Mouse (Mus musculus) embryo, embryonic 10.5 days (tissue): ENCODE data around the gene Focad.

Source experiments
- DNase-seq: peaks from one replicate; pipeline ENCODE4 v3.0.0-alpha.2; 2015; ENCODE audit warnings: low spot score

Gene Focad

DNA sequence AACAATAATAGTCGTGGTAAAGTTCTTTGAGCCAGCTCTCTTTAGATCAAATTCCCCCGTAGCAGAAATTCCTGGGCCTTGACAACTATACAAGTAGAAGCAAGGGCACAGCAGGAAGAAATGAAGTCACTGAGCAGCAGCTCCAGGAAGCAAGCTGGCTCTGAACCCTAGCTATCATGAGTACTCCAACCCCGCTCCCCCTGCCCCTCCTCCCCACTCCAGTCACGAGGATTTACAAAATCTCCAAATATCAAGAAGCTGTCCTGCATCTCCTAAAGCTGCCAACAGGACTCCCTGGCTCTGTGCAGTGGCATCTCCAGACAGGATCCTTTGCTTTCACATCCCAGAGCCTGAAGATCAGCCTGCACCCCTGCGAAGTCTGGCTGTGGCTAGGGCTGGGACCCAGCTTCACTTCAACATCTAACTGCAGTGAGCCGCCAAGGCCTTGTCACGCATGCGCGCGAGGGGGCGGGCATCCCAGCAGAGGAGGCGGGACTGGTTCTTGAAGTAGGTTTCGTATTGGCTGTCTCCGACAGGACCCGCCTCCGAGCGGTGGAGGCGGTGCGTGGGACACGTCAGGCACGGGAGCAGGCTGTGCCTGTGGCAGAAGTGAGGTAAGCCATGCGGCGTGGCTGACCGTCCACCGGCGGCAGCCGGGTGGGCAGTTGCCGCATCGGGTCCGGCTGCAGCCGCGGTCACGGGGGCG is at the start of gene Focad:
Gene Focad (plus strand): TSS at position 568 of the 706 bp plus-strand sequence.
- DNase-seq, result peak; percentile 98

DNA sequence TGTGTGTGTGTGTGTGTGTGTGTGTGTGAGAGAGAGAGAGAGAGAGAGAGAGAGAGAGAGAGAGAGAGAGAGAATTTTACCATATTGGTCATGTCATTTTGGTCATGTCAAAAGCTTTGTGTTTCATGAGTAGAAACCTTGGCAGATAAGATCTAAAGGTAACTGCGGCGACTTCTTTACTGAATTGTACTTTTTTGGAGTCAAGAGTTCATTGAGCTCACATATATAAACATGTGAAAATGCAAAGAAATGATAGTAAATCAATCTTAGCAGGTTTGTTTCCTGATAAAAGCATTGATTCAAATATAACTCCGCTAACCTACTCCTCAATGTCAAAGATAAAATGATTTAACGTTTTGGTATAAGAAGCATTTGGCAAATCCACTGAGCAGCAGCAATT is 49.3 kb upstream of the Focad start:
- no peak for DNase-seq

DNA sequence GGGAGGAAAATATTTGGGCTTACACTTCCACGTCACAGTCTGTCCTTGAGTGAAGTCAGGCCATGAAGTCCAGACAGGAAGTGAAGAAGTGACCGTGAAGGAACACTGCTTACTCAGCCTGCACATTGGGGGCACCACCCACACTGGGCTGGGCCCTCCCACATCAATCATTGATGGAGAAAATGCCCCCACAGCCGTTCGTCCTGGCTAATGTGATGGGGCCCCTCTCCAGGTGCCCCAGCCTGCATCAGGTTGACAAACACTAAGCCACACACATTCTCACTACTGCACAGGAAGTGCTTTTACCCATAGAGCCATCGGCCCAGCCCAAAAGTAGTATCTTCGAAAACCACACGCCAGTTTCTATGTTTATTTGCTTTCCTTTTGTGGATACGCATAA is 48.1 kb upstream of the Focad start:
- no peak for DNase-seq

DNA sequence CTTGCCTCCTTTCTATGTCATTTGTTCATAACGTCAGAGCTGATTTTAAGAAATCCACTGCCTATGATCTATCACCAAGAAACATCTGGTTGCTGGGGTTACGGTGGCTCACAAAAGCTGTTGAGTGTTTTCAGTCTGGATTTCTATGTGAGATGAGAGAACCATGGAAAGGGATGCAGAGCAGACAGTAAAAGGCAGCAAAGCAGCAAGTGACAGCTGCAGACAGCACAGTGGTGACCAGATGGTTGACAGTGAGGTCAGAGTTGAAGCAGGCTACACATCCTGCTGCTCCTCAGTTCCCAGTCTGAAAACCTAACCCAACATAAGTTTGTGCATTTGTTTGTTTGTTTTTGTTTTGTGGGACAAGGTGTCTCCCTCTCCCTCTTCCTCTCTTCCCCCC is 19.0 kb upstream of the Focad start:
- peak; percentile 21 for DNase-seq

DNA sequence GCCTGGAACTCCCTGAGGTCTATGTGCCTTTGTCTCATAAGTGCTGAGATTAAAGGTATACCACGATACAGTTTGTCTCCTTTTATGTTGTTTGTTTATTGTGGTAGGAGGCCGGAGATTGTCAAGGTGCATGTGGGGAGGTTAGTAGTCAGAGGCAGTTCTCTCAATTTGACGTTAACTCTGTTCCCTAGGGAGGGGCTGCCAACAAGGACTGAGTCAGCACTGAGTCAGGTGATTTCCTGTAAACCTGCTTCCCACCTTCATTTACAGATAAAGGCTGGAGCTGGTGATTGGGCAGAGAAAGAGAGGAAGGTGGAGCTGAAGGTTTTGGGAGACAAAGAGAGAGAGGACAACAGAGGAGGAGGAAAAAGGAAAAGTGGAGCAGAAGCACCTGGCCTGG is 15.4 kb upstream of the Focad start:
- no peak for DNase-seq

DNA sequence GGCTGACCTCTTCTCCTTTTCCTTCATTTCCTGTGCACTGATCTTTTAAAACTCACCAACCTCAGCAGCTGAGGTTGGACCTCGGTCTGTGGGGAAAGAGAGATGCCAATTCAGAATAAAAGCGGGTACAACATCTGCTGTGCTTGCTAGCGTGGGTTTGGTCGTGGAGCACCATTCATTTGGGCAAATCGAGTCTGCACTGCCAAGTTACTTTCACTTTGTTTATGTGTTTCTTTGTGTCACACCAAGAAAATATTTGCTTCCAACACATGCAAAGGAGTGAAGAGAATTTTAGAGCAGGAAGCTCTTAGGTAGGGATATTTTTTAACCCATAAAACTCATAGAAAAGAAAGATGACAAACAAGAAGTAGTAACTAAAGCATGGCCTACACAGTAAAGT is 13.0 kb upstream of the Focad start:
- DNase-seq, result no peak

DNA sequence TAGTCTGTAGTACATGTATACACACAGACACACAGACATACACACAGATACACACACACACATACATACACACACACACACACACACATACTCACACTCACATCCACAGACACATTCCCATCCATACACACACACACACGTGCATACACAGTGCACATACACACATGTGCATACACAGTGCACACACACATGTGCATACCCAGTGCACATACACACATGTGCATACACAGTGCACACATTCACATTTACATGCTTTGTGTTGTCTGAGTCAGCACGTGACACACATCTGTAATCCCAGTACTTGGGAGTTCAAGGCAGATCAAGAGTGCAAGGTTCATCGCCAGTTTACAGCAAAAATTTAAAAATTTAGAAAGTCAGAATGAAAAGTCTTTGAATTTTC is 12.5 kb upstream of the Focad start:
- no peak for DNase-seq

DNA sequence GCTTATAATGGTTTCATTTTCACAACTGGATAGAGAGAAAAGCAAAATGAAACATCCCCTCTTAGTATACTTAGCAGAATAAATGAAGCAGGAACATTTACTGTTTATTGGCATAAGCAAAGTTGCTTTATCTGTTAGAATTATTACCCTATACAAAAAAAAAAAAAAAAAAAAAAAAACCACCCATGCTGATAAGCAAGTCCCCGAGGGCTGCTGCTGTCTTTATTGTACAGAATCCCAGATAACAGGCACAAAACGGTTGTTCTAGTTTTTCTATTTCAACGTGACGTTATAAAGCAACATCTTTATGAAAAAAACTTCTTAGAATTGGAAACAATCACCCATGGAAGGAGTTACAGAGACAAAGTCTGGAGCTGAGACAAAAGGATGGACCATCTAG is 12.0 kb upstream of the Focad start:
- no peak for DNase-seq

DNA sequence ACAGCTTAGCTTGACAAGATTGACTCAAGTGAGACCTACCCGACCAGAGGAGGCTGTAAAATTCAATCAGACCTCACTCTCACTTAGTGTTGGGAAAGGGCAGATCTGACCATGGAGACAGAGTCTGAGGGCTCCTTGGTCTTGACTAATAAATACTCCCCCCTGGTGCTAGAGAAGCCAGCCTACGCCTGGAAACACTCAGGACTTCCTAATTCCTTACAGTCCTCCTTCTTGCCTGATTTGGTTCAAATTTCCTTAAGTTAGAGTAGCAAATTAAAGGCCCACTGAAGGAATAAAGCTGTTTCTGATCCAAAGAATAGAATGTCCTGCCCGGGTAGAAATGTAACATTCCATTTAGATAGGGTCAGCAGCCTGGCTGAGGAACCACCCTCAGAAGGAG is 10.6 kb upstream of the Focad start:
- DNase-seq, result no peak

DNA sequence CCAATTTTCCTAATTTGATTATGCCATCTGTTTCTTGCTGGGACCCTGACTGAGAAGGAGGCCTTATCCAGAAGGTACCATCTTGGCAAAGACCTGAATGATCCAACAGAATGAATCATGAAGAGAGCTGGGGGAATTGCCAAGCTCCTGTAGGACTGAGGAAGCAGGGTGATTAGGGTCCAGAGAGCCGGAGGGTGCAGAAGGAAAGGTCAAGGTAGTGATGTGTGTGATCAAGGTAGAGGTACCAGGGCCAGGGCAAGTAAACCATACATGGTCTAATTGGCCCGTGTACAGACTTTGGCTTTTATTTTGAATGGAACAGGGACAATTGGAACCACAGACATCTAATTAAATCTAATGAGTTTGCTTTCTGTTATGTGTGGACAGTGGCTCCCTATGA is 4.1 kb upstream of the Focad start:
- no peak for DNase-seq

DNA sequence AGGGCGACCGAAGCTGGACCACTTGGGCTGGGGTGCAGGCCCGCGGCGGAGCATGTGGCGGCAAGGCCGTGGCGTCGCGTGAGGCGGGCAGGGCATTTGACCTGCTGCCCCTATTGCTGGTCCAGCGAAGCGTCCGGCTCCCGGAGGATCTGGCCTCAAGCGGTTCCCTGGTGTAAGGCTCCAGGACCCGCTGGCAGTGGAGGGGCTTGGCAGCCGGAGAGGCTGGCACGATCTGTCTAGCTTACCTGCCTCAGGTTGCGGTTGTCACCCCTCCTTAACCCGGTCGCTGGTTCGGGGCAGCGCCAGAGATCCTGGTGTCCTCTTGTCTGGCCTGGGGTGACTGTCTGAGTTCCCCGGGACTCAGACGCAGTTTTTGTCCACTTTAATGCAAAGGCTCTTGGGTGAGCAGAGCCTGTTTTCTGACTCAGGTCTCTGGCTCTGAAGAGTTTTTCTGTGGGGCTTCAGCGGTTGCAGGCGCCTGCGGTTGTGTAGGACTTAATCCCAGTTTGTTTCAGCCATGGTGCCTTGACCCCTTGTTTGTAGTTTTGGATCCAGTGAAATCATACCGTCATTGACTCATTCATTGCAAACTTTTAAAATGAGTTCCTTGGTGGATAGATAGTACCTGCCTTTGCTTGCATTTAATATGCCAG is 465 bp downstream of the Focad start:
- peak; percentile 67 for DNase-seq

DNA sequence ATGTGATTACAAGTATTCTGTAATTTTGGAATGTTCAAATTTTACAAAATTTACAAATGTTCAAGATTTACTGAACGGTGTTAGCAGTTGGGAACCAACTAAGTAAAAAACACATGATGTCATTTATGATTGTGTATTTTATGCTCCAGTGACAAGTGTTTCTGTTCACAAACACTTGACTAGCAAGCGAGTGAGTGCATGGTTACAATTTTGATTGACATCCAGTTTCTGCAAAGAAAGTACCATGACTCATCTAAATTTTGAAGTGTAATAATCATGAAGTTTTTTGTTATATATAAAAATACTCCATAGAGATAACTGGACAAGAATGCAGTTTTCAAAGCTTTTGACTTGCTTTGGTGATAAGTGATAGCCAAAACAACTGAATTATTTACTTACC is 1.3 kb downstream of the Focad start:
- no peak for DNase-seq

DNA sequence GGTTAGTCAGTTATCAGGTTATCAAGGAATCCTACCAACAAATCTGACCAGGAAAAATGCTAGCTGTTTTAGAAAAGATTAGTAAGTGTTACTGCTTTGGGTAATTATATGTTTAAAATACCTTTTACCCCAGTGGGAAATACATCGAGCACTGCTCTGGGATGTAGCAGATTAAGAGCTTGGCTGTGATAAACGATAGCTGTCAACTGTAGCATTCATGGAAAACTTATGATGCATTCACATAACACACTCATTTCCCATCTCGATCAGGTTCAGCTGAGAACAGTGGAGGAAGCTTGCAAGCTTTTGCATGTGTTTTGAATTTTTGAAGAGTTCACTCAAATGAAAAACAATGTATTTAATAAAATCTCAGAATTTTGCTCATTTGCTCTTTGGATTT is 14.2 kb downstream of the Focad start:
- DNase-seq, result no peak

DNA sequence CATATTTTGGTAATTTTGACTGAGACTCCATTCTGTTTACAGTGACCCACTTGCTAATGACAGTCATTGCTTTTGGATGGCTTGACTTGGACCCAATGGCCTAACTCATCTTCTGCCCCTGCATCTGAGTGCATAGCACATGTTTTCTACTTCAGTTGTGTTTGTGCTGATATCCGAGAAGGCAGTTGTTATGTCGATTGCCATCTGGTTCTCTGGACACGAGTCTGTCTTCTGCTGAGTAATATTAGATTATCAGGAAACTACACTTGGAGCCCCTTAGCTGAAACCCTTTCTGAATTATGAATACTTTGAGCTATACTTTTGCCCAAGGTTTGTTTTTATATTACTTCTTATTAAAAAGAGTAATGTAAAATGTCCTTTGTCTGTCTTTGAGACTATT is 22.9 kb downstream of the Focad start:
- no peak for DNase-seq

DNA sequence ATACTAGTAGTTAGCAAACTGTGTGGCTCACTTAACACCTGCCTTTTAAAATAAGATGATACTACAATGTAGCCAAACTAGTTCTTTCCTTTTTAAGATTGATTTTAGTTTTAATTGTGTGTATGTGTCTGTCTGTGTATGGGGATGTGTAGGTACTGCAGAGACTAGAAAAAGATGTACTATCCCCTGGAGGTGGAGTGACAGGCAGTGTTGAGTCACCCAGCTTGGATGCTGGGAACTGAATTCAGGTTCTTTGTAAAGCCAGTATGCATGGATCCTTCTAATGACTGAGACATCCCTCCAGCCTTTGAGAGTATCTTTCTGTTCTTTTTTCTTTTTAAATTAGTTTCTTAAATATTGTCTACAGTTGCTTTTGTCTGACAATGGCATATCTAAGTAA is 23.5 kb downstream of the Focad start:
- DNase-seq, result no peak

DNA sequence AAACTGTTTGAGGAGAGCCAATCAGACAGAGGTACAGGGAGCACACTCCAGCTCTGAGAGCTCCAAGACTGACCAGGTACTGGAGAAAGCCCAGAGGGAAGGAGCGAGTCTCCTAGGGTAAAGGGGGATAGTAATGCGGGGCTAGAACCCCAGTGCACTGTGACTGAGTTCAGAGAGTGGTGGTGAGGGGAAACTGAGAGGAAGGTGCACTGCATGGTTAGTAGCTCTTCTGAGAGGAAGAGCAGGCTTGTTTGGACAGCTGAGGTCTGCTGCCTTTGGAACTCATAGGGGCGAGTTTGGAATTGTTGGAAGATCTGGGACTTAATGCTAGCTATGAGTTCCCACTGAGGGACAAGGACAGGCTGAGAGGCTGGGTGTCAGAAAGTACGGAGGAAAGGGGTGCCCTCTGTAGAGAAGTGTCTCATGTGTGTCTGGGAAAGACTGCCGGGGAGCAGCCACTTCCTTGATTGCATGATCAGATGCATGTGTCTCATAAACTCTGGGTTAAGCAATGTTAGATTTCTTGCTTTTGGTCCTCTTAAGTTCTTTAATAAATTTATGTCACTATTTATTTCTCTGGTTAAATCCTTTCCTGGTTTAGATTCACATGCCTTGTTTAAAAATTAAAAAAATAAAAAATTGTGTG is 24.4 kb downstream of the Focad start:
- no peak for DNase-seq

DNA sequence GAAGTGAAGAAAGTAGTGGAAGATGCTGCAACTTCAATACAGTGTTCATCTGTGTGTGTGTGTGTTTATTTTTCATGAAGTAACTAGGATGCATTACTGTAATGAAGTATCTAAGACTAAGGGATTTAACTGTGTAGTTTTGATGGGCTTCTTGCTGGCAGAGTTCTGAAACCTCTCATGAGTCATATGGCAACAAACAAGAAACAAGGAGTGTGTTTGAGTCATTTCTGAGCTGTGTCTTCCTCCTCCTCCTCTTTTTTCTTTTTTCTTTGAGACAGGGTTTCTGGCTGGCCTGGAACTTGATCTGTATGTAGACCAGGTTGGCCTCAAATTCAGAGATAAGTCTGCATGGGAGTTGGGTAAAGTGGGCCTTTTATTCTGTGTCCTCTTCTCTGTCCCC is 25.7 kb downstream of the Focad start:
- DNase-seq, result no peak

DNA sequence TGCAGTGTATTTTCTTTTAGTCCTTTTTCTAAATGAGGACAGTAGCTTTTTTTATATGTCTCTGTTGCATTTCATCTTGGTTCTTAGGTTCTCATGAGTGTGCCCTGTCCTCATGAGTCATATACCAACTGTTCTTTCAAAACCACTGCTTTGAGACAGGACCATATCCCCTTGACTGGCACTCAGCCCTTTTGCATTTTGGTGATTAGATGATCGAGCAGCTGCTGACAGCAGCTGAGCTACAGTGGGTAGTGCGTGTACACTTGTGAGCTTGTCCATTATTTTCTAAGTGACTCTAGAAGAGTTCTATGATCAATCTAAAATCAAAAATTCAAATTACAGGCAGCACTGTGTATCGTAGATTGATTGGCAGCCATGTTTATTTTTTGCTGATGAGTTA is 28.0 kb downstream of the Focad start:
- DNase-seq, result no peak

DNA sequence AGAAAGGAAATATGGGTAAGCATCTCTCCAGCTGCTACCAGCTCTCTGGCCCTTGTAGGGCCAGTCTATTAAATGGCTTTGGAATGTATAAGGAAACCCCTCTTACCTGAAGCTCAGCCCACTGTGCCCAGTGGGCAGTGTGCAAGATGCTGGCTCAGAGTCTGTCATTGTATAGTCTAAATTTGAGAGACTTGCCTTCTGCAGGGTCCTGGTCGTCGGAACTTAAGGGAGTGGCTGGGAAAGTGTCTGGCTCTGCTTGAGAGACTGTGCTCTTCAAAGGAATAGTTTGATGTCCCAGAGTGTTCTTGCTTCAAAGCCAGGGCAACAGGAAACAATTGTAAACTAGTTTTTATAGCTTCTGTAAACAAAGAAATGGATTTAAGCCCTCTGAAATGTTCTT is 41.5 kb downstream of the Focad start:
- peak; percentile 18 for DNase-seq

DNA sequence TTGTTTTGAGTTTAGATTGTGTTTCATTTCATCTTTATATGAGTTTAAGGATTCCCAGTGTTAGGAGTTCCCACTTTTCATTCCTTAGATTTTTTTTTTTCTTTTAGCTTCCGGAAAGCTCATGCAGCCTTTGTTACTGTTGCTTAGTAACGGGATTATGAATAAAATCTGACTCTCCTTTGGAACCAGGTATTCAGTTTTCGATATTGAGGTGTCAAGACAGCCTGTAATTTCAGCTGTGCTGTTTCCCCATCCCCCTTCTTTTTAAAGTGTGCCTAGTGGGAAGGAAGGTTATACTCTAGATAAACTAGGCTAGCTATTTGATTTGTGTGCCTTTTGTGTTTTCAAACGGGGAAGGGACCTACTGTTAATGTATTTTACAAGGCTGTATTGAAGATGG is 42.1 kb downstream of the Focad start:
- DNase-seq, result no peak

DNA sequence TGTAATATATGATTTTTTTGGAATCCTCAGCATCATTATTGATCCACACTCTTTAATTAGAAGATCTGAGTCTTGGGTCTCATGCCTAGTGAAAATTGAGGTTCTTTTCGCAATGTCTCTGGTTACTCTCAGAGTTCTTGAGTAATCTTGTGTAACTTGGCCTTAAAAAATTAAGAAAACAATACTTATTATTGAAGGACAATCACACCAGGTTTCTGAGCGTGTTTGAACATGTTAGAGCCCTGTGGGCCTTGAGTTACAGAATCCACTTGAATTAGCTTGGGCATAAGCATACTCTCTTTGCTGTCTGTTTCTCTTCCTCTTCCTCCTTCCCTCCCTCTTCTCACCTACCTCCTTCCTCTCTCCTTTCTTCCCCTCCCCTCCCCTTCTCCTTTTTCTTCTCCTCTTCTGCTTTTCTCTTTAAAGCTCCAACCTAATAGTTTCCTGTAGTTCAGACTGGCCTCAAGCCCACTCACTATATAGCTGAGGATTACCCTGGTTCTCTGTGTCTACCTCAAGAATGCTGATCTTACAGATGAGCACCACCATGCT is 44.0 kb downstream of the Focad start:
- DNase-seq, result no peak

DNA sequence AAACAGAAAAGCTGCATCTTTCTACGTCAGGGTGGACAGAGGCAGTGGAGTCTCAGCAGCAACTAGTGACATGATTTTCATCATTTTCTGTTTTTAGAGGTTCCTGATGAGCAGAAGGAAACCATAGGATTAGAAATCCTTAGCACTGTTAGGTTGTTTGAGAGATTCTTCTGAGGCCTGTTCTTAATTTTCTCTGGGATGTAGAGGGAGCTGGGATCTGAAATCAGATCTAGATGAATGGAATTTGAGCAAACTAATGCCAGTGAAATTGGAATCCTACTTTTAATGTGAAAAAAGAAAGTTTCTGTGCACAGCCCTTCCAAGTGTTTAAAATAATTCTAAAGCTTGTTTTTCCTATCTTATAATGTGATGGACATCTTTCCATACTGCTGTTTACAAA is 55.0 kb downstream of the Focad start:
- DNase-seq, result no peak

DNA sequence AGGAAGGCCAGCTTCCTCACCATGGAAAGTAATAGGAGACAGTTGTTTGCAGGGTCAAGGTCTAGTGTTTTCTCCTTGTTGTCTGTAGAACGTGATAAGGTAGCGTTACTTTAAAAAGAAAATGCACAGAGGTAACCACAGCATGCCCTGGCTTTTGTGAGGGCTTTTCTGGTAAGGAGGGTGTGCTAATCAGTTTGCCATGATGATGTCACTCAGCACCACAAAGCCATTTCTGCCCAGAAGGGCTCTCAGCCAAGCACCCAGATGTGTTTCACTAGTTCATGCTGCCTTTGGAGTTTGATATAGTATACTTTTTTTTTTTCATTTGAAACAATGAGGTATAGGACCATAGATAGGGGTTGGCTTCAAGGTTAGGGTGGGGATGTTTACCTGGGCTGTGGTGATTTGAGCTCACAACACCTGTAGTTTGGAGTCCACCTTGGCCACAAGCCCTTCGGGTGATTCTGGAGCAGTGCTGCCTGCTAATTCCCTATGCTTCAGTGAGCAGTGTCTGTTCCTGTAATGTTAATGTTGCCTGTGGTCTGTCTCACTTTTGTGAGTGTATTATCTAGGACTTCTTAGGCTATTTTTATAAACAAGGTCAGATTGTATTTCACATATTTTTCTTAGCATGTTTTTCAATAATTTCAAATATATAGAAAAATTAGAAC is 61.2 kb downstream of the Focad start:
- DNase-seq, result no peak
